Mouse (Mus musculus) MN1 (cell line): ENCODE data around the gene Ccl3.

Experiments used
- DNase-seq: peaks from one replicate; pipeline ENCODE4 v3.0.0-alpha.2; 2016; ENCODE audit warnings: low spot score

The Ccl3 gene

GRCm38 (mm10) chr11:83619037-83619436, 30.1 kb downstream of the Ccl3 start:
- DNase-seq: no peak

- no peak for DNase-seq
These were observed 30.9 kb downstream of the Ccl3 start for GRCm38 (mm10) chr11:83618238-83618637.

DNA sequence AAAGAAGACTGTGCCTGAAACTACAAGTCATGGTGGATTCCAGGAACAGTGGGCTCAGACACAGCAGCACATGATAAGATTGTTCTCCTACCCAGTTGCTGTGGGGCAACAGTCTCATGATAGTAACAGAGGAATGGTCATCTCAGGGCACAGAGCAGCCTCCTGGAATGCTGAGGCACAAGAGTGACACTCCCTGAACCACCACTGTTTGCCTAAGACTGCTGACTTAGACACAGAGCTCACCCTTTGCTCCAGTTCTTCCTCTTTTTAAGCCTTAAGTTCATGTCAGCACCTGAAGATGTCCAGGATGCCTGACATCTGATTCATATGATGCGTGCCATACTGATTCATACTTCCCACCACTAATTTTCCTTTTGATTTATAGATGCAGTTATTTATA, 32.6 kb downstream of the Ccl3 start:
- no peak for DNase-seq

DNA sequence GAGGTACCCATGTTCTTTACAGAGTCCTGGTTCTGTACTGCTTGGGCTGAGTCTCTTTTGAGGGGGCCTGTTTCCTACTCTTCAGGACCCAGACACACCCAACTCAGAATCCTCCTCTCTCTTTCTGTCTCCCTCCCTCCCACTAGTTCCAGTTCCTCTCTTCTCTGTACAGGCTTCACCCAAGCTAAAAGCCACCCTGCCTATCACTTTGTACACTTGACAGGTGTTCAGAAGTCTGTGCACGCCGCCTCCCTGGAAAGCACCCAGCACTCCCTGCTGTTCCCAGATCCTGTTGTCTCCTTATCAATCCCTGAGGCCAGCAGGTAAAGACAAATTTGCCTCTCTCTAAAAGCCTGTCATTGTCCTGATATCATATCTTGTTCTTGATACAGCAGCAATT, 38.3 kb downstream of the Ccl3 start:
- no peak for DNase-seq

DNA sequence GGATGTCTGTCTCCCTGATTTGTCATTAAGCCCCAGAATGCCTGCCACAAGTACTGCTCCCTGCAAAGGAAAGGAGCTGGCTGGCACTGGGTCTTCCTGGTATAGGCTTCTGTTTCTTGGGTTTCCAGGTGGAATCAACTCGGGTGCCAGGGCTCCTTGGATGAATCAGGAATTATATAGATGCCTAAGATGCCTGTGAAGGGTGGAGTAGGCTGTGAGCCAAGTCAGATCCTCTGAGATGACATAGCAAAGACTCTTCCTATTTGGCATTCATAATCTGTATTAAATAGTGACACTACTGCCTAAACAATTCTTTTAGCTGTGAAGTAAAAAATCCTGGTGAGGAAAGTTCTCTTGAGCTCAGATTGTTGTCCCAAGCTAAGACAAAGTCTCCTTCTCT, 42.8 kb downstream of the Ccl3 start:
- DNase-seq: no peak

DNA sequence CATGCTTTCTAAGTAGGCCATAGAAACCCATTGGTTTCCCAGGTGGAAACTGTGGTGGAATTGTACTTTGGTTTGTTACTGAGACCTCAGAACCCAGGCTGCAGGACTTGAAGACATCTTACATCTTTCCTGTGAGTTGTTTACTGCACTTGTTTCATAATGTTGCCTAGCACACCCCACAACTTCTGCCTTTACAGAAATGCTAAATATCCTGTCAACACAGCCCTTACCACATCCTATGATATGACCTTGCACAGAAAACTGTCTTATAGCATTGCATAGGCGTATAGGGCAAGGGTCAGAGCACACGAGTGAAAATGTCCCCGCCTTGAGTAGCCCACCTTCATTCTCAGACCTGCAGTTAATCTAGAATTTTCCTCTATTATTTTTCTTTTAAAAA, 43.6 kb downstream of the Ccl3 start:
- DNase-seq: no peak

GRCm38 (mm10) chr11:83604698-83605097, 44.5 kb downstream of the Ccl3 start:
- DNase-seq: no peak

- no peak for DNase-seq
These were observed 45.8 kb downstream of the Ccl3 start for GRCm38 (mm10) chr11:83603399-83603798.

- no peak for DNase-seq
These were observed 48.6 kb downstream of the Ccl3 start for GRCm38 (mm10) chr11:83600576-83600975.

- DNase-seq: no peak
These were observed 50.2 kb downstream of the Ccl3 start for GRCm38 (mm10) chr11:83598991-83599390.

GRCm38 (mm10) chr11:83598207-83598837, 50.8 kb downstream of the Ccl3 start:
- no peak for DNase-seq
